Mouse (Mus musculus) cerebellum, adult 8-10 months (tissue): ENCODE results near the gene Cxxc4.

ENCODE experiments used
- DNase-seq: peaks from one replicate; pipeline ENCODE4 v3.0.0; 2022

The Cxxc4 gene

DNA sequence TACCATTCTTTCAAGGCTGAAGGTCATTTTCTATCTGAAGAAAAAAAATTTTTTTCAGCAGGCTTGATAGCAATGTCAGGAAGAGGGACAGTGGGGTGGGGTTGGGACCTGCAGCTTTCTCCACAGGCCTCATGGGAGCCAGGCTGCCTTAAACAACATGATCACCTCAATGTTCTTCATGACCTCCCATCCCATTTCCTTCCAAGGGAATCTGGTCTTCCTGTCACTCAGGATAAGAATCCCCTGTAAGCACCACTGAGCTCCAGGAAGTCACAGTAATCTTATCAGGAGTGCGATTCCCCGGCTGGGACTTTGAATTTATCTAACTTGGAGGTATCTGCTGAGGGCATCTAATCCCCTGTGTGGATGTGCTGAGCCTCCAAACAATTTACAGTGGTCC lies 17.9 kb downstream of the Cxxc4 start:
- no peak for DNase-seq

DNA sequence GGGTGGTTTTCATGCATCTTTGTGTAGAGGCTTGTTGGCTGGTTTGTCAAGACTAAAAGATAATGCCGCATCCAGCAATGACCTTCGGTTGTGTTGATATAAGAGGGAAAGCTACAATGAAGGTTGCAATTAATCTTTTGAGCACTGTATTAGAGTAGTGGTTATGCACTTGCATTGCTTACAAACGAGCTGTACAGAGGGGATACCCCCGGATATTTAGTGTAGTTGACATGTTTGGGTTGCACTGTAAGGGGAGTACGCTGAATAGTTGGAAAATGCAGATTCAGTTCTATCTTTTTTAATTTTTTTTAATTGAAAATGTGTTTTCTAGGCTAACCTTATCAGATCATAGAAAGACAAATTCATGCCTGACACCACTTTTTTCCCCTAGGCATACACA lies 22.4 kb downstream of the Cxxc4 start:
- DNase-seq: no peak

DNA sequence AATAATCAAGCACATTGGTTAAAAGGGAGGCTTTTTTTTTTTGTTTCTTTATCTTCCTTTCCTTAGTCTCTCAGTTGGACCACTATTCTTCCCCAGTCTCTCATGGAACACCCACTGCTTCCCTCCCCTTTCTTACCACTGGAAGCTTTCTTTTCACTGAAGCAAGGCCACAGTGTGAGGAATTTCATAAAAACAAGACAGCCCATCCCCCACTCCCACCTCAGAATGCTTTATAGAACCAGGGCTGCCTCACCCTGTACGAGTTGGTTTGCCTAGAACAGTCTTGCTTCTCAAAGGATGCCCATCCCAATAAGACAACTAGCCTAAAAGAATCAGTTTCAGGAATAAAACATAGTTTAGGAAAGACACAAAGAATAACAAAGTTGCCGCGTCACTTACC lies 23.0 kb downstream of the Cxxc4 start:
- DNase-seq: no peak

DNA sequence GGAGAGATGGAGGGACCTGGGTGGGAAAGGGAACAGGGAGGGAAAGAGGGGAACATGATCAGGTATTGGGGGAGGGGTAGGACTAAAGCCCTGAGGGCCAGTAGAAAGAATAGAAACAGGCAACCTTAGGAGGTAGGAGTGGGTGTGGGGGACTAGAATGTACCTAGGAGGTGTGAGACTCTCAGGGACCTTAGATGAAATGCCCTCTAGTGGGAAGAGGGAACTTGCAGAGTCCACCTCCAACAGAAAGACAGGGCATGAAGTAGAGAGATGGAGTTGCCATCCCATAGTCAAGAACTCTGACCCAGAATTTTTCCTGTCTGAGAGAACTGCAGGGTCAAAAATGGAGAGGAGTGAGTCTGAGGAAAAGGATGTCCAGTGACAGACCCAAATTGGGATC lies 43.4 kb downstream of the Cxxc4 start:
- no peak for DNase-seq

DNA sequence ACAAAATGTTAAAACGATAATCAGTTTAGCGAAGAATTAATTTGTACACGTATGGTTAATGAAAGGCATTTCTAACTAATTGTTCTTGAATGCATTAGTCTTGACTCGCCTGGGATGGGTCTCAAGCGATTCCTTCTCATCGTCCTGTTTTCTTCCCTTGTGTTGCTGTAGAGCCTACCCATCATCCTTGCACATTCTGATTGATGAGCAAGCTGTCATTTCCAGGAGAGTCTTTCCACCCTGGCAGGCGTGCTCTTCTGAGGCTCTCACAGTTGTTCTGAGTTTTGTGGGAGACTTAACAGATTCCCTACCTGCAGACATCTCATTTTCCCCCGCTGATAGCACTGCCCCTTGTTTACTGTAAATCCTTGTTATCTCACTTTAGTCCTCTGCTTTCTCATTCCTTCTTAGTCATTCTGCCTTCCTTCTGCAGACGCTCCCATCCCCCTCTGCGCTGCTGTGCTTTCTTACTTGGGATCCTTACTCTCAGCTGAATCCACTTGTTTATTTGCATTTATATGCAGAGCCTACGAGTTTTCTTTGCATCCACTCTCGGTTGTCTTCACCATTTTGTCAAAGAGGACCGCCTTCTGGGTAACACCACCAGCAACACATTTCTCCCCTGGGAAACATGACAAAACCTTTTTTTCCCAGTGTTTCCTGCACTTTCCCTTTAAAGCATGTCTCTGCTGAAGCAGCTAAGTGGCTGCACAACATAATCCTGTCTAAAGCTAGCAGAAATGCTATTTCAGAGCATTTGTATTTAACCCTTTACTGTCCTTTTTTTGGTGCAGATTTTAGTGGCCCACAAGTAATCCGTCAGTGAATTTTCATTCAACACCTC lies 45.5 kb downstream of the Cxxc4 start:
- no peak for DNase-seq

DNA sequence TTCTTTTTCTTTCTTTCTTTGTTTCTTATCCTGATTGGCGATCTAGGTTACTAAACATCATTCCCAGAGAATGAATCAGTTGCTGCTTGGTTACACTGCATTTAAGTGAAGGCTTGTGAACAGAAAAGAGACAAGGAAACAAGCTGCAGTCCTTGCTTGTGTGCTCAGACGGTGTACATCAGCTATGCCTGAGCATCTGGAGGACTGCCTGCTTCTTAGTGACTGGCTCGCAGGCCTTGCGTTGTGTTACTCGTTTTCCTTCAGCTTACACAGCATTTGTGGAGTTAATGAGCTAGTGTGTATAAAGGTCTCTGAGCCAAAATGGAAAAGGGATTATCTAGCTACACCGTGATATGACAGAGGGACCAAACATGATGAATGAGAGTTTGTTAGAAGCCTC lies 58.9 kb downstream of the Cxxc4 start:
- DNase-seq: no peak

DNA sequence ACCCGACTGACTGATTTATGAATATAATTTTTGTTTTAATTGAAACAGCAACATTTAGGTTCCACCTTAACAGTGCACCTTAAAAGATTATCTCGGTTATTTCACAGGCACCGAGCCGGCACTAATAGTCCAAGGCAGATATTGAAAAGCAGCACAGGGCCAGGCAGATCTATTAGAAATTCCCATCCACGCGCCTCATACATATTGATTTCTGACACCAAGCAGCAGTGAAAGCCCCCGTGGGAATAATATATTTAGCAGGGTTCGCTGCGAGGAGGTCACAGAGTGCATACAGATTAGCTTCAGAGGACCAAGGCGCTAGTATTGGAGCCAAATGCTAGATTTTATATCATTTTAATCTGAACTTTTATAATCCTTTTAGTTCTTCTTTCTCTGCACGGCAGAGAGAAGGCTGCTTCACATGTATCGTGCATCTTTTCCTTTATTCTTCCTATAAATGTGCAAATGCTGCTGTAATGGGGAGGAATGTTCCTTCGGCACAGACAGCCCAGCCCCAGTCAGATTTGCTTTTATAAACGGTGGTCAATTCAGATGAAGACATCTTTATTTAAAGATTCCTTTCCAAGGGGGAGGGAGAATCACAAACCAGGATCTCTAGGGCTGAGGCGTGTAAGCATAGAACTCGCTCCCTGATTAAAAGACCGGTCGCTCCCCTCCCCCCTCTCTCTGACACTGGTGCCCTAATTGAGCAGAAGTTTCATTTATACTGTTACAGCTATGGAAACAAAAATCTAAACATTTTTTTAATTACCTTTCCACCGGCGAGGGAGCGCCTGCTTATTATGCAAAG lies 66.6 kb downstream of the Cxxc4 start:
- peak; percentile 6 for DNase-seq

DNA sequence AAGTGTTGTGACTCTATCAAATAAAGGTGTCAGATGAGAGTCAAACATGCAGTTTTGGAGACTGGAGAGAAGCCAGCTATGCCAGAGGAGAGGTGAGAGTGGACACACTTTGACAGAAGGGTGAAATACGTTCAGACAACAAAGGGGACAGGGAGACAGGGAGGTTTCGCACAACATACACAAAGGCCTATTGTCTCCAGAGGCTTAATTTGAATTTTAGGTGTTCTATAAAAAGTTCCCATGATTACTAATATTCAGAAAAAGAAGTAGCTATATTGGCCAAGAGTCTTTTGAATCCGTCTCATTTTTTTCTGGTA lies 67.2 kb downstream of the Cxxc4 start:
- no peak for DNase-seq

DNA sequence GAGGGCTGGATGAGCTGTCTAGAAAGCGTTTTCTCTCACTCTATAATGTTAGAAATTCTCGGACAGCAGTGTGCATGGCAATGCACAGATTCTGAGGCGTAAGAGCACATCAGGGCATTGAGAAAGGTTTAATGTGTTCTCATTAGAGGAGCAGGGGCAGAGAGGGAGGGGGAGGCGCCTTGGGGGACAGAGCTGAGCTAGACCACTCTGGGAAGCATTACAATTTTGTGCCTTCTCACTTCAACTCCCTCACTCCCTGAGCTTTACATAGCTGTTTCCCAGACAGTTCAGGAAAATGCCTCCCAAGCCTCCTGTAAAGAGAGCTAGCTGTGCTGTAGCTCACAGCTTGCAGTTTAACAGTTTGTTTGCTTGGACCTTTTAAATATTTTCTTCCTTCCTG lies 70.2 kb downstream of the Cxxc4 start:
- no peak for DNase-seq

DNA sequence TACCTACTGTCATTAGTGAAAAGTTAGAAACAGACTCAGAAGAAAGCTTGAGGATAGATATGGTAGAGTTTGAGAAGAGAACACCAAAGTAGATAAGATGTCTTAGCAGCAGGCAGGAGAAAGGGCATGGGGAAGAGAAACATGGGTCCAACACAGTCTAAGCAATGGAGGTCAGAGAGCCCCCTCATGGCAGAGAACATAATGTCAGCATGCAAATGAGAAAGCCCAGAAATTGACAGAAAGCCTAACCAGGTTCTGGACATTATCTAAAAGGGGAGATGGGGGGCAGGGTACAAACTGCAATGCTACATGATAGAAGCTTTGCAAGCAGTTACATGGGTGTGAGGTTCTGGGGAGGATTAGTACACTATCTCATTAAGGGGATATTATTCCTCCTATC lies 71.5 kb downstream of the Cxxc4 start:
- DNase-seq: no peak
